Mouse (Mus musculus) spleen, adult 18-20 months (tissue): ENCODE data around the gene Blnk.

ENCODE experiments used
- DNase-seq, 2 experiments: peaks; one replicate each; pipeline ENCODE4 v3.0.0; 2022; ENCODE audit warnings: mixed read lengths in 2 of 2

Blnk gene

DNA sequence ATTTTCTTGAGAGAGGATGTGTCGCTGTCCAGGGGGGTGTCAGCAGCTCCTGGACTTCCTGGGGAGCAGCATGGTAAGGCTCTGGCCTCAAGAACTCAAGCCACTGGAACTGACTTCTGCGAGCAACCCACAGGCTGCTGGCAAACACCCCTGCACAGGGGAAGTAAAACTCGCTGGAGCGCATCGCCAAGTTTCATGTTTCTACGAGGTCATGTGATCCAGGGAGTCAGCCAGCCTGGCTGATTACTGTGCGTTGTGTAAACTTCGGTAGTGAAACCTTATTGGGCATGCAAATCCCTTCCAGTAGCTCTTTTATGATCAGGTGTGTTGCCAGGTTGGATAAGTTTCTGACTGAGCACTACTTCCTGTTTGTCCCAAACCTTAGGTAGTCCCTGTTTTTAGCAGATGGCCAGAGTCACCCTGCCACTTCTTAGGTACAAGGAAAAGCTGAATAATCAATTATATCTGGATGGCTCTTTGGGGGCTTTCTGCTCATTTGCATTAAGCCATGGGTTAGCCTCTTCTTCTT, at the start of gene Blnk:
Blnk (minus strand) TSS at position 479 of the 529 bp plus-strand sequence.
- peak; percentile 77 to 84 for DNase-seq

DNA sequence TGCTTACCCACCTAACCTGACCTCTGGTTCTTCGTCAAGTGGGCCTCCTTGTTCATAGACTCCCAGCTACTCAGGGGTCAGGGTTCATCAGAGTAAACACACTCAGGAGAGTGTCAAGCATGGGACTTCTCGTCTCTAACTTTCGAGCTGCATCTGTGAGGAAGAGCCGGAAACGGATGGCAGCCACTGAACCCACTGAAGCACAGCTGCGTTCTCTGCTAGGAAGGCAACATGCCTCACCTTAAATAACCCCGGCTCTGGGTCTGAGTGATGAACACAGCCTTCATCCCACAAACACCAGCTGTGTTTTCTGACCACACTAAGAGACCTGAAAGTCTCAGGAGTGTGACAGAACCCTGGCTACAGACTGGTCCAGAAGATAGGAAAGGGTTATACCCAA, 44.8 kb upstream of the Blnk start:
- DNase-seq = peak; percentile 21 to 27

GRCm38 (mm10) chr19:41035809-41036551, 41.6 kb upstream of the Blnk start:
- no peak for DNase-seq

DNA sequence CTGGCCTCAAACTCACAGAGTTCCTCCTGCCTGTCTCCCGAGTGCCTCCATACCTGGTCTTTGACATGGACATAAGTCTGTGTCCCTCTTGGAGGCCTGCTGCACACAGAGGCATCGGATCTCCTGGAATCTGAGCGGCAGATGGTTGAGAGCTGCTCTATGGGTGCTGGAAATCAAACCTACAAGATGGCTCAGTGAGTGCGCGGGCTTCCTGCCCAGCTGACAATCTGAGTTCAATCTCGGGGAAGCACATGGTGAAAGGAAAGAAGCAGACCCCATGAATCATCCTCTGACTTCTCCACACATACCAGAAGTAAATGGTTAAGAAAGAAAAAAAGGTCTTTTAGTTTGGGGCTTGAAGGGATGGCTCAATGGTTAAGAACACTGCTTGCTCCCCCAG, 37.5 kb upstream of the Blnk start:
- no peak for DNase-seq

GRCm38 (mm10) chr19:41031009-41031408, 36.7 kb upstream of the Blnk start:
- DNase-seq = peak; percentile 14 to 33

DNA sequence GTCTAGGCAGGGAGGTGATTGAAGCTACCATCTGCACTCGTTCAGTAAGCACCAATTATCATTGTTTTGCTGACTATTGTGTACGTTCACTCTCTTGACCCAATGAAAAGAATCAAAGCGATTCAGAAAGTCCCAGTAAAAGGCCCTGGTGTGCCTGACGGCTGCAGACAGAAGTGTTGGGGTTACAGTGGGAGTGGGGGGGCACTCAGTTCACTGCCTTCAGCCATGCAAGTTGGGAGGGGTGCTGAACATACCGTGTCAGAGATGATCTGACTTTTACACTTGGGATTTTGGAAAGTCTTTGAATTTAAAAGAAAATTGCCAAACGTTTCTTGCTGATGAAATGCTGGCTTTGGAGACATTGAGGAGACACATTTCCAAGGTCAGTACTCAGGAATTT, 35.8 kb upstream of the Blnk start:
- DNase-seq = no peak

GRCm38 (mm10) chr19:41029219-41029618, 34.9 kb upstream of the Blnk start, which contains the start of gene Dntt:
Gene Dntt (plus strand): TSS chr19:41029275.
- no peak for DNase-seq

DNA sequence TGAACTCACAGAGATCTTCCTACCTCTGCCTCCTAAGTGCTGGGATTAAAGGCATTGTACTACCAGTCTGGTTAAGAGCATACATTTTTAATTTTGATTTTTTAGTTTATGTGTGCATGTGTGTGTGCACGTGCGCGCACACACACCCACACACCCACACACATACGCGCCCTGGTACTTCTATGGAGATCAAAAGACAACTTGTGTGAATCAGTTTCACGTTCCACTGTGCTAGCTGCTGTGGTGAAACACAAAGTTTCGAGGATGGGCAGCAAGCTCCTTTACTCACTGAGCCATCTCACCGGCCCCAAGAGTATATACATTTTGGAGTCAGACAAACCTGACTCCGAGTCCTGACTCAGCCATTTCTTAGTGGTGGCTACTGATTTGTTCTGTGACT, 33.3 kb upstream of the Blnk start:
- DNase-seq = no peak

DNA sequence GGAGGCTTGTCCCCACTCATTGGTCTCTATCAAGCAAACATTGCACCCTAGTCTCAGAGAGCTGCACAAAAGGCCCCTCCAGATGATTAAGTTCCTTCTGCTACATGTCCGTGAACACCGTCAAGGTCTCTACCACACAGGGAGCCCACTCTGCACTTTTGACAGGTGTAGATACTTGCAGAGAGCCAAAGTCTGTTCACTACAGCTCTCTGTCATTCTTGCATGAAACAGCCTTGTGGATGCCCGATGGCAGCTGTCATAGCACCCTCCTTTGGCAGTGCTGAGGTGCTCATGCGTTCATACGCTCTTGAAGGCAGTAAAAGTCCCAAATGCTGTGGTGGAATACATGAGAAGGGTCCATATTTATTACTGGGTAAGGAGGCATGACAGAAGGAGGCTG, 32.7 kb upstream of the Blnk start:
- no peak for DNase-seq

GRCm38 (mm10) chr19:41026551-41026950, 32.2 kb upstream of the Blnk start:
- no peak for DNase-seq

DNA sequence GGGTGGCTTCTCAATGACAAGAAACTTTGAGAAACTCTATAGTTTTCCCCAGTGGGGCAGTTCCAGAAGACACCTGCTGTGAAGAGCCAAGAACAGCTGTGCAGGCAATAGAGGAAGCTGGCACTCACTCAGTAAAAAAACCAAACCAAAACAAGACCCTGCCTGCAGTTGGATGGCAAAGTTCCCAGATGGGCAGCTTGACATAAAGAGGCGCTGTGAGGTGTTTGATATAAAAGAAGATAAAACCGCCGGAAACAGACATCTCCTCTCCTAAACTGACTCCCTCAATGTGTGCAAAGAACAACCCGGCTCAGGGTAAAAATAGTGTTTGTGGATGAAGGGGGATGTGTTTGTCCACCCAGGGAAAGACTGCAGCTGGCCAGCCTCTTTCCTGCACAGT, 27.9 kb upstream of the Blnk start:
- DNase-seq = no peak

GRCm38 (mm10) chr19:41020537-41020936, 26.2 kb upstream of the Blnk start:
- DNase-seq = no peak

GRCm38 (mm10) chr19:41019164-41019675, 24.9 kb upstream of the Blnk start:
- DNase-seq = no peak

DNA sequence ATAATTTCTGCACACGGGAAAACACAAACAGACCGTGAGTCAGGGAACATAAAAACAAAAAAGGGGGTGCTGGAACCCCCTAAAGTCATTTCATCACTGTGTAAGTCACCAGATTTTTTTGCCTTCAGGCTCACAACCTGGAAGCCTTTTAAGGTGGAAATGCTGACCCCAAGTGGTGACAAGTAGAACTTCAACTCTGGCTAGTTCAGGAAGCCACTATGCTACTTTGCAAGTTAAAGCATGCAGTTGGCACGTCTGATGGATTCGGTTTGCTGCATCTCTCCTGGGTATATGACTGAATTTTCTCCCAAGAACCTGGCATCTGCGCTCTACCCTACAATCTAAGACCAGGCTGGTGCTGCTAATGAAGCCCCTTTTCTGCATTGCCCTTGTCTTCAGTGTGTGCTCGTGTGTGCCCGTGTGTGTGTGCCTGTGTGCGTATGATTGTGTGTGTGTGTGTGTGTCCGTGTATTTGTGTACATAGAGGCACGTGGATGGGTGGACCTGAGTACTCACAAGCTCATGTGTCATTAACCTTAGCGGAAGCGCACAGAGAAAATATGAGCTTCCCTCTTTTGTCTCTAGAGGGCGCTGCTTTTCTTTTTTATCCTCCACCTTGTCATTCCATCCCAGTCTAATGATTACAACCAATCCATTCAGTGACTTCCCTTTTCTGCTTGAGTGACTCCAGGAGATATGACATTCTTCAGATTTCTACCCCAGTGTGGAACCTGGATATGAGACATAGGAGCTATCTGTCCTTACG, 21.8 kb upstream of the Blnk start:
- DNase-seq = peak in 1 of 2 experiments; percentile 32

DNA sequence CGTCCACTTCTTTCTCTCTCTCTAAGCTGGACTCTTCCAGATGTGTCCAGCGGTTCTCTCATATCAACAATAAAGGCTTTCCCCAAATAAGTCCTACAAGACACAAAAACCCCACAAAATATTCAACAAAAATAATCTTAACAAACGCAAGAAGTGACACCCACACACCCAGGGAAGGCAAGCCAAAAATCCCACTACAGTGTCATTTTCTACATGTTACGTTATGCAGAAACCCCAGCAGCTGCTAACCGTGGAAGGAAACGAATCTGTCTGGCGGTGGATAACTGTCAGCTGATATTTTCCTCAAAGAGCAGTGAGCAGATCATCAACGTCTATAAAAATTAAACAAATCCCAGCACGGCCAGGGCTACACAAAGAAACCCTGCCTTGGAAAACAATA, 19.7 kb upstream of the Blnk start:
- no peak for DNase-seq

DNA sequence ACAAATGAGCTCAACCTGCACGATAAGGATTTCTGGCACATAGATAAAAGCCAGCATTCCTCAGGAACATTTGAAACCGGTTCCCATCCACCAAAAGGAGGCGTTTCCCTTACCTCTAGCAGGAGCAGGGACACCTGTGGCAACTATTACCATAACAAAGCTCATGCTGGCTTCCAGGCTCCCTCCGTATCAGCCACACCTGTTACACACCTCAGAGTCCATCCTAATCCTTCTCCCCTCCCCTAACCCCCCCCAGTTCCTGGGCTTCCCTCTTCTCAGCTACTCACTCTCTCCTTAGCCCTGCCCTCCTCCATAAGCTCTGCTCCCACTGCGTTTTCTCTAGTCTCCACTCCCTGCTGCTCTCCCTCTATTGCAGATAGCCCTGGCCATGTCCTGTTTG, 19.3 kb upstream of the Blnk start:
- no peak for DNase-seq

DNA sequence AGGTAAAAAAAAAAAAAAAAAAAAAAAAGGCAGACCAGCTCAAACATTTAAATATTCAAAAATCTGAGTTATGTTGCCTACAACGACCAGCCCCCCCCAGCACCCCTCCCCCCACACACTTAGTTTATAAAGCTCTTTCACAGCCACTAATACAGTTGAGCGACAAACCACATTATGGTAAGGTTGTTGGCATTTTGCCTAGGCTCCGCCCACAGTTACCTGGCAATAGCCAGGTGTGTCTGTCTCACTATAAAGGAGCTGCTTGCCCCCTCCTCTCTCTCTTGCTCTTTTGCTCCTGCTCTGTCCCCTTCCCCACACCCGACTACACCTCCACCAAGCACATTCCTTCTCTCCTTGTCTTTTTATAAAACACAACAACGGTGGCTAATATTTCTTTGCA, 17.3 kb upstream of the Blnk start:
- no peak for DNase-seq

DNA sequence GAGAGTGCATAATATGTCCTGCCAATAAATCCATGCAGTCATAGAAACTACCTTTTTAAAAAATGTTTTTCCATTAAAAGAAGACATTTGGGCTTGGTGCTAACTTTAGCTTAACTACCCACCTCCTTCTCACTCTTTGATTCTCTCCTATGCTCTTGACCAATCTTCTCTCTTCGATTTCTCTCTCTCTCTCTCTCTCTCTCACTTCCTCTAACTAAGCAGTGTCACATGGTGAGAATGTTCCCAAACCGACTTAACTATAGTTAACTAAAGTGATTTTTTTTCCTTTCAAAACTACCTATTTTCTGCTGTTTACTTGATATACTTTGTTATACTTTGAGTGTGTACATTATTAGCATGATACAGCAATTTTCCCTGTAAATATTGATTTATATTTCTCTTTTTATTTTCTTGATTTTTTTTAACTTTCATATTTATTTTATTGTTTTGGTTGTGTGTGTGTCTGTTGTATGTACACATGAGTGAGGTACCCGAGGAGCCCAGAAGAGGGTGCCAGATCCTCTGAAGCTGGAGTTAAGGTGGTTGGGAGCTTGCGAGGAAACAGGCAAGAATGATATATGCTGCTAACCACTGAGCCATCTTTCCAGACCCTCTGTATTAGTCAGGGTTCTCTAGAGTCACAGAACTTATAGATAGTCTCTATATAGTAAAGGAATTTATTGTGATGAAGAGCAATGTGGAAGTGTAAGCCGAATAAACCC, 14.5 kb upstream of the Blnk start:
- DNase-seq = no peak

DNA sequence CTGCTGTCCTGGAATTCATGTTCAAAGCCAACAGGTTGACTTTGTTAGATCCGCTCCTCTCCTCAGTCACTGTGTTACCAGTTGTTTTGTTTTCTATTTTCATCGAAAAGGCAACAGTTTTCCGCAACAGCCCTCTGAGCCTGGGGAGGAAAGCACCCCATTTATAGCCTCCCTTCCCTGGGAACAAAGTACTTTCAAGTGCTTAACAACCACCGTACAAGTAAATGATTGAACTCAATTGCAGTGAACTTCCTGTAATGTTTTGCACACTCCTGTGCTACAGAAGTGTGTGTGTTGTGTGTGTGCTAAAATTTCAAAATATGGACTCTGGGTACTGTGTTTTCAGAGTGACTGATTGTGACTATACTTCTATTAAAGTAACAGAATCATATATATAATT, 13.4 kb upstream of the Blnk start:
- DNase-seq = no peak

- no peak for DNase-seq
These were observed 13.0 kb upstream of the Blnk start for GRCm38 (mm10) chr19:41007326-41007725.

DNA sequence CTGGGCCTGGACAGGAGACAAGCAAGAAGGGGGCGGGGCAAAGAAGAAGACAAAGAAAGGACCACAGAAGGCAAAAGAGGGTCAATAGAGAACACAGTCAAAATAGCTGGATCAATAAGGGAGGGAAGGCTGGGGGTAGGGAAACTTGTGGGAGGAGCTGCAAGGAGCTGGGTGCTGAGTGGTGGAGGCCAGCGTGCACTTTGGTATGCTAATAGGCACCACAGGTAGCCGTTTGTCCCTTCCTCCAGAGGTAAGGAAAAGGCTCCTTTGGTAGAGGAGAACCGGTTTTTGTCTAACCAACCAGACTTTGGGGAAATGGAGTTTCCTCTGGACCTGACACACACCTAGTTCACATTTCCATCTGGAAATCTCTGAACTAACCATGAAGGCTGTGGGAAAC, 12.3 kb upstream of the Blnk start:
- DNase-seq = no peak

DNA sequence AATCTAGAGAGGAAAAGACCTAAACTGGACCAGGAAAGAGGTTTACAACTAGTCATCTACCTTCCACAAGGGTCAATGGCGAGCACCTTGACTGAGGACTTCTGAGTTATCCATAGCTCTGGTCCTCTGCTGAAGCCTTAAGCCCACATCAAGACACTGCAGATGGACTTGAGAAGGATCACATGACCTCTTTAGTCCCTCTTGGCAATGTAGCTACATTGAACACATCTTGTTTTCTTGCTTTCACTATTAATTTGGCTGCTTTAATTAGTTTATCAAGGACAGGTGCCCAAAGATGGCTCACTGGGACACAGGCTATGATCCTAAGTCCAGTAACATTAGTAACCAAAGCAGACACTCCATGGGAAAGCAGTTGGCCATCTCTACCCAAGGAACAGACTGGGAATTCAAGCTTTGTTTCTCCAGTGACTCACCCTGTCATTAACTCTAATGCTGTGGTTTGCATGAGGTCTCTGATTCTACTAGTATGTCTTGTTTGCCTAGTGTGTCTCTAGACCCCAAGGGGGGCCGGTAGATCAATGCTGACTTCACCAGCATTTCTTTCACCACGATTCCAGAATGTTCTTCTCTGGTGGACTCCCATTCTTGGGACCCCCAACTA, 9.5 kb upstream of the Blnk start:
- no peak for DNase-seq

GRCm38 (mm10) chr19:40999569-40999968, 5.2 kb upstream of the Blnk start:
- no peak for DNase-seq
